Mouse (Mus musculus) ovary, postnatal 10 days (tissue): ENCODE measurements around the gene Ccdc183.
A peak's percentile ranks its signal among the peaks of the same experiment; 100 is the strongest.

Source experiments
- DNase-seq: peaks from one replicate; pipeline ENCODE4 v3.0.0; 2022; ENCODE audit warnings: low spot score

The Ccdc183 gene

DNA sequence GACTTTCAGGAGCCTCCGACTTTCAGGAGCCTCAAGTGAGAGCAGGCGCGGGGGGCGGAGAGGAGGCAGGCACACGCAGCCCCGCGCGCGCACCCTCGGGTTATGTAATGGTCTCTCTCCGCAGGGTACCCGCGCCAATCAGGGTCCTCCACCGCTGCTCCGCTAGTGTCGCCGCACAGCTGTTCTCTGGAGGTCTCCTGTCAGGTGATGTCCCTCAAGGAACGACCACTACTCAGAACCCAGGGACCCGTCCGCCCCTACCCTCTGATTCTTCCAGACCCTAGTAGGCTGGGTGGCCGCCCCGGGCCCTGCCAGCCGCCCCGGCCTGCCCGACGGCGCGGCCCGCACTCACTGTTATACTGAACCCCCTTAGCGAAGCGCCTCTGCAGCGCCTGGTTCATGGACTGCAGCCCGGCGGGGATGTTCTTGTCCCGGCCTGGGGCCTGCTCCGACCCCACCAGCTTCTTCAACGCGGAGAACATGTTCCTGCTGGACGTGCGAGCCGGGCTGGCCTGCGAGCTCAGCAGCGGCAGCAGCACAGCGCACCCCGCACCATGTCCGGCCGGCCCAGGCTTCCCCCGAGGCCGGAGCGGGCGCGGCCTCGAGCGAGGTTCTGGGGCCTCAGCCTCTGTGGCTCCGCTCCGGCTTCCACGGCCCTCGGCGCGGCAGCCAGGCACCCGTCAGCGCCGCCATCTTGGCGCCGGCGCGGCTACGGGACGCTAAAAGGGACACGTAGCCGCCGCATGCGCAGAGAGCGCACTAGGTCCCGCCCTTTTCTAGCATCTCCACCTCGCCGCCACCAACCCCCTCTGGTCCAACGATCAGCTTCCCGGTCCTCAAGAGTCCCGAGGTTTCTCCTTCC, 9.5 kb downstream of the Ccdc183 start, which contains the start of gene Rabl6:
Gene Rabl6, minus strand, starts transcription at position 761 of the 862 bp plus-strand sequence.
- peak; percentile 76 for DNase-seq

DNA sequence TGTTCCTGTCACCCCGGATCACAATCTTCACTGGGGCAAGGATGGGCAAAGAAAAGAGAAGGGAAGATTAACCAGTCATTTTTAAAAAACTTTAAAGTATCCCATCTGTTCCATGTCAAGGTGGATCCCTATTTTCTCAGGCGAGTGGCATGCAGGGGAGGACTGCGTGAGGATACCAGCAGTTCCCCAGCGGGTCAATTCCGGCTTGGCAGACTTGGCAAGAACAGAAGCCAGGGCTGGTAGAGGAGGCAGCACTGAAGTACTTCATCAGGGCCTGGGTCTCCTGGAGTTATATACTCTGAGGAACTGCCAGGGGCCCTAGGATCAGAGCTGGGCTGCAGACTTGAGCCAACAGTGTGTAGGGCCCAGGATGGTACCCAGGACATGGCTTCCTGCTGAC, 15.0 kb downstream of the Ccdc183 start:
- DNase-seq: no peak

DNA sequence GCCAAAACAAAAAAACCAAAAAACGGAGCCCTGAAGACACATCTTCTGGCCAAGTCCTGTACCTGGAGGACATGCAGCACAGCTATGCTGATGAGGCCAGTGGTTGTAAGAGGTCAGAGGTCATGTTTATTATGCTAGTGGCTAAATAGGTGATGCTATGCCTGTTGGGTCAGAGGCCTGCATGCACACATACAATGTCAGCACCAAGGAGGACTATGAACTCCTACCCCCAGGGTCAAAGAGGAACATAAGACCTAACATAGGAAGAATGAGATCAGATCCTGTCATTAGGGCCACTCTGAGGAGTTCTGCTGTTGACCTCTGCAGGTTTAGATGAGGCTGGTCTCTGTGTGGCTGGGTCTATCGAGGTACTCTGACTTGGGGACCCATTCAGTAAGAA, 17.4 kb downstream of the Ccdc183 start:
- DNase-seq: no peak

DNA sequence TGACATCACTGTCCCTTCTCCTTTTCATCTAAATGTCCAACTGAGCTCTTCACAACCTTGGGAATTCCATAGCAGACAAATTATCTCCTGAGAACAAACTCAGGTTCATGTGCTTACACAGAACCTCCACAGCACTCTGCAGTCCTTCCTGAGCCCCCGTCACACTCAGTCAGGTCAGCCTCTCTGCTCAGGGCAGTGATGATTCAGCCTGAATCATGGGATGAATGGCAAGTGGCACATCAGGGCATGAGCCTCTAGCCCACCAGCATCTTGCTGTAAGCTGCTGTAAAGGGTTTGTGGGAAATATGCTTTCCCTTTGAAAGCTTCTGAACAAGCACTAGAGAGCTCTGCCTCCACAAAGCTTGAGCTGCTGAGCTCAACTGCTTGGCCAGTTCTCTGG, 18.7 kb downstream of the Ccdc183 start:
- DNase-seq: no peak

DNA sequence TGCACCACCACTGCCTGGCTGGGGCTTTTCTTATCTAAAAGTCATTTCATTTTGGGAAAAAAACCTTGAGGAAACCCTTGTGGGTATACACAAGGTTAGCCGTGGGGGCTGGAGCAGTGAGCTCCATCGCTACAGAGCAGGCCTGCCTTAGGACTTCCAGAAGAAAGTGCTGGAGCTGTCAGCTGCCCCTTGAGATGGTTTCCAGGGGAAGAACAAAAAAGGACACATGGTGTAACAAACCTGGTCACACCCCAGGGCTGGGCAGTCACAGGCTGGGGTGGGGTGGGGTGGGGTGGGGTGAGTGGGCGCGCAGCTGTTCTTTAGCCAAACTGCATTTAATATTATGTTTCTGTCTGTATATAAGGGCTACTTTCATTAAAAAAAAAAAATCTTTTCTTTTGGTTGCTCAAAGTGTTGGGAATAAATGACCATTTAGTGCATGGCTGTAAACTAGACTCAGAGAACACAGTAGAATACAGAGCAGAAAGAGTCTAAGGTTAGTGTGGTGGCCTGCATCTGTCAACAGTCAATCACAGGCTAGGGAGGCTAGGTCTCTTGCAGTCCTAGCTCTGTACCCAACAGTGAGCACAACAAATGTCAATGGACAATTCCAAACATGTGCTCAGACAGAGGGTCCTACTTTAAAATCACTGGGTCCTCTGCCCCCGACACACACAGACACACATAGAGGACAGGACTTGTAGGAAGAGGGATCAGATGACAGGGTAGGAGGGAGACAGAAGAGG, 20.5 kb downstream of the Ccdc183 start:
- DNase-seq: no peak

DNA sequence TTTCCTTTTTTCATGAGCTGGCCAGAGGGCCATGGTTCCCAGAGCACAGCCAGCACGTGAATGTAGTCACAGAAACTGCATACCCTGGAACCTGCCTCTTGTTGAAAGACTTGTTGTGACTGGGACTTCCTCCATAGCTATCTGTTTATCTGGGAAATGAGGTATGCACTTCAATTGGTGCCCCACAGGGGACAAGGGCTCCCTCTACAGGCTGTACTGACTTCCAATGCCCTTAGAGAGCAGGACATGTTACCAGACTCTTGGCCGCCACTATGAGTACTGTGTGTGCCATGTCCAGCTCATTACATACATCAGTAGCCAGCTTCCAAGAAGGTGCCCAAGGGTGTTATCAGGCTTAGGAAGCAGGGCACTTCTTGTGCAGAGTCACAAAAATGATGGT, 25.6 kb downstream of the Ccdc183 start:
- DNase-seq: no peak

DNA sequence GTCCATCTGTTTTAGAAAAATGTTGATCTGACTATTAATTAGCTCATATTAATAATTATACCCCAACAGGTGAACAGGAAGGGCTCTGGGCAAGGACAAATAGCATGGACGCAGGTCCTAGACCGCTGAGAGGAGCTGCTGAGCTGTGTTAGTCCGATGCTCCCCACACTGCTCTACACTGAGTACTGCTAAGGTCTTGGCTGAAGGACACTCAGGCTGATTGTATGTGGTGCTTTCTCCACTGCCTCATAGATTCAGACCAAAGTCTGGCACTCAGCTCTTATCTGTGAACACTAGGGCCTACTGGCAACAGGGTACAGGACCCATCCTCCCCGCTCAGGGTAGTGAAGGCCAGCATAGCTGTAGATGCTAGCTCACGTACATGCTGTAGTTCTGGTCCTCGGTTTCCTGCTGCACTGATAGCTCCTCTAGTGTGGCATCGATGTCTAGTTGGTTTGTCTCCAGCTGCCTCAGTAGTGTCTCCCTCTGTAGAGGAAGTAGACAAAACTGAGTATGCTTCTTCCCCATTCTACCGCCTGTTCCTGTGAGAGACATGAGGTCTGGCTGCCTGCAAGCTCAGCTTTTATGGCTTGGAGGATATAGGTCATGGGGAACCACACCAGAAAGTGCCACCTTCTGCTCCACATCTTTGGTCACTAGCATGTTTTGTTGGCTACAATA, 29.1 kb downstream of the Ccdc183 start:
- DNase-seq: no peak

DNA sequence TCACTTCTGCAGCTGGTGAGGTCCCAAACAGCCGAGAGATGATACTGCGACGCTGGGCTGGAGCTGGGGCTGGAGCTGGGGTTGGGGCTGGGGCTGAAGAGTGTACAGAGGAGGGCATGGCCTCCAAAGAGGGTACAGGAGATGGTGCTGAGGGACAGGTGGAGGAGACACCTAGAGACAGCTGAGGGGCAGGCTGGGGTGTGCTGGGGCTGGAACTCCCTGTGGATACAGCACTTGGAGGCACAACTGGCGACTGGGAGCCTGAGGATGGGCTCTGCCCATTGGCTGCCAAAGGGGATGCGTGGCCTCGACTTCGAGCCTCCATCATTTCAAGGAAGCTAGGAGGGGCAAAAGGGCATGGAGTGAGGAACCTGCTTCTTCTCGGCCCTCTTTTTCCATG, 30.2 kb downstream of the Ccdc183 start:
- DNase-seq: no peak

DNA sequence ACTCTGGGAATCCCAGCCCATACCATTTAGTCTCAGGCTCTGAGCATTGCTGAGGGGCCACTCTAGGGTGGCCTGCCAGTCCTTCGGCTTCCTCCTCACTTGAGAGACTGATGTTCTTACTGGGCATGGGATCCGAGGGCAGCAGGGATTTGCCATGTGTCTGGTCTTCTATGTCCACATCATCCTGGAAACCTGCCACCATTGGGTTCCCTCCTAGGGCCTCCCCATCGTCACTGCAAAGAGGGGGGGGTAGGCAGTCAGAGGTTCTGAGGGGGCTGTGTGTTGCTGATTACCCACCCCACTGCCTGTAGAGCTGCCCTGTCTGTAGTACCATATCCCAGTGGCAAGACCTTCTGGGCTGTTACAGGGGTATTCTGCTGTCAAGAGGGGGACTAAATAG, 31.9 kb downstream of the Ccdc183 start:
- no peak for DNase-seq

DNA sequence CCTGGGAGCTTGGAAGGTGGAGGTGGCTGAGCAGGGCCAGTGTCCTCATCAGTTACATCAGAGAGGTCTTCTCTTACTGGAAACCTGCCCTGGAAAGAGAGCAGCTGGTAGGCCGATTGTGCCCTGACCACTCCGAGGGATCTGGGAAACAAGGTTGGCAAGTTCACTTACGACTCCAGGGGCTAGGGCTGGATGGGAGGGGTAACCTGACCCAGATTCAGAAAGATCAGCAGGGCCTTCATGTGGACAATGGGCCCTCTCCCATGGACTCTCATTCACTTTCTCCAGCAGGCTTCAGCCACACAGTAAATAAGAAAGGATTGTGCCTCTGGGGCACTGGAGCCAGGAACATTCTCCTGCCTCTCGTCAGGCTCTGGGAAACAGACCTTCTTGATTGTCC, 32.6 kb downstream of the Ccdc183 start:
- no peak for DNase-seq

DNA sequence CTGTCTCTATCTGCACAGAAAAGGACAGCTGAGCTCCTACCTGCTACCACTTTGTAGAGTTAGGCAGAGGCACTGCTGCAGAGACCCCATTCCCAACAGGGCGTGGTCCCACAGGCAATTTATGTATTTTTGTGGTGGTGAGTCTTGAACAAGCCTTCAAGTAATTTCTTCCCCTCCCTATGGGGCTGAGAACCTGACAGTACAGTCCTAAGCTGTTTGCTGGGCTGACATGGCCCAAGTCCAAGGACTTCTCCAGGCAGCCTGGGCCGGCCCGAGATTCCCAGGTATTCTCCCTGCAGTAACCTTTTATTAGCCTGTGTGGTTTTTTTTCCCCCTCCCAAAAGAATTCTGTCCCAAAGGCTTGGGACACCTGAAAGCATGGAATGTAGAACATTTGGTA, 33.3 kb downstream of the Ccdc183 start:
- DNase-seq: no peak

DNA sequence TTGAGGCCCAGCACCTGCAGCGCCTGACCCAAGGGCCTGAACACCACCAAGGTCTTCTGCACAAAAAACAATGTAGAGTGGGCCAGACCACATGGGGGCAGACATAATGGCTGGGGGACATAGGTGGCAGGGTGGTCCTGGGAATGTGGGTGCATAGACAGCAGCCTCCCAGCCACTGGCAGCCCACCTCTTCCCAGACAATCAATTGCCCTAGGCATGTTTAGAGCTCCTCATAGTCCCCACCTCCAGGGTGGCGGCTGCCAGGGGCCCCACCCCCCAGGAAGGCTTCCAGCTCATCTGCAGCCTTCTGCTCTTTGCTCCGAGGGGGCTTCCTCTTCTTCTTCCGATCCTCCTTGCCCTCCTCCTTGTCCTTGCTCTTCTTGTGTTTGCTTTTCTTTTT, 33.9 kb downstream of the Ccdc183 start:
- no peak for DNase-seq

DNA sequence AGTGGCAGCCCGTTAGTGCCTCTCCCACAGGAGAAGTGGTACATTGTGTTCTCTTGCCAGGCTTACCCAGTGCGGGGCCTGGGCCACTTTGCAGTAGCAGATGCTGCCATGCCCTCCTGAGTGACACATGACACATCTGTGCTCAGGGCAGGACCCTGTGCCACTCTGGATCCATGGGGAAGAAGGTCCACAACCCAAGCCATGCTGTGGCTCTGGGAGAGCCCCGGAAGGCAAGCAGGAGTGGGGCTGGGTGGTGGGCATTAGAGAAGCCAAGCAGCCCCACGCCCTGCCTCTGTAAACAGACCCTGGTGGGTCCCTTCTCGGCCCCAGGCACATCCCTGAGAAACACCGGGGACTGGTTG, 34.4 kb downstream of the Ccdc183 start:
- DNase-seq: no peak

DNA sequence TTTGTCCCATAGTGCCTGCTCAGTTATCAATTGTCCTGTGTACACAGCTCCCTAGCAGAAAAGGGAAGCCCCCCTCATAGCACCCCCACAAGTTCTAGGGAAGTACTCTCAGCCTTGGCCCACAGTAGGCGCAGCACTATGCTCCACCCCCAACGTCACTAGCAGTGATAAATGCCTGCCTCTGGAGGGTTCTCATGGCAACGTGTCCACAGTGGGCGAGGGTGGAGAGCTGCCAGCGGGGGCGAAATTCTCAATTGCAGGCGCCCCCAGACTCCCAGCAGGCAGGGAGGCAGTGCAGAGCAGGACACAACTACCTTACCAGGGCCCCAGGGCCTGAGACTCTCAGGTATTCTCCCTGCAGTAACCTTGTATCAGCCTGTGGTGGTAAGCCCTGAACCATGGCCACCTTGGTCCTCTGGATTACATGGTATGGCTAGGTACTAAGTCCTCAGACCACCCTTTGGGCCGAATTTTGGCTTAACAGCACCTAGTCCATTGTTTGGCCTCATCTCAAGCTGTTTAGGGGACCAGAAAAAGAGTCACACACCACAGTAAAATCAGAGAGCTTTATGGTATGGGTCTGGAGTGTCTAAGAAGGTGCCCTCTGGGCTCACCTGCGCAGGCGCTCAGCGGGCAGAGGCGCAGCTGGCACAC, 34.9 kb downstream of the Ccdc183 start:
- DNase-seq: no peak

DNA sequence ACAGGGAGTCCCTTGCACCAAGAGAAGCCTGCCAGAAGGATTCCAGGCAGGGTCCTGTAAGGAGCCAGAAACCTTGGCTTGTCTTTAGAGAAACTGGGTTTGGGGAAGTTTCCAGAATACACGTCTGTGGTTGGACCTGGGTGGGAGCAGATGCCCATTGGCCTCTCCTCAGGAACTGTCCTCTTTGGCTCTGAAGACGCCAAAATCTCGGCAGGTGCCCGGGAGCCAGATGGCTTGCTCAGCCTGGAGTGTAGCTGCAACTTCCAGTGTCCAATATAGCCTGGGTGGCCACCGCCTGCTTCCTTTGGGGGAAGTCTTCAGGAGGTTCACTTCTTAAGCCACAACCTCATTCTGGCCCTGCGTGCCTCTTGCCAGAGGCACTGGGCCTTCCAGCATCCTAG, 35.6 kb downstream of the Ccdc183 start:
- DNase-seq: no peak

DNA sequence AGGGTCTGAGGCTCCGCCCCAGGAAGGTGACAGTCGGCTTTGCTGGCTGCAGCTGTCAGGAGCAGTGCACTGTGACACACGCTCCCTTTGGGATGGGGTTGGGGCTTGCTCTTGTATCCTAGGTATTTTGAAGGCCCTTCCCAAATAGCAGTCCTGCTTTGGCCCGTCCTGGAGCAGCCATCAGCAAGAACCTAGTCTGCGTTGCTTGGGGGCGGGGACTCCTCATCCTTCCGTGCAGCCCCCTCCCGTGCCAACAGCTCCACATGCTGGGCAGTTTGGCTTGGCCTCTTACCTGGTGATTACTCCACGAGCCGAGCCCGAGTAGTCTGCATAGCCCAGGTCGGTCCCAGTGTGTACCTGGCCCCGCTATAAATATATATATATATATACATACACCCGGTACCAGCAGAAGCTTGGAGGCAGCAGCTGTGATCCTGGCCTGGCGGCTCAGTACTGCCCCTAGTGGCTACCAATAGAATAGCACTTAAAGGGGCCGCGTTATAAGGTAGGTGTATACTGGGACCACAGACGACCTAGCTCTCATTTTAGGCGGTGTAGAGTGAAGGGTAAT, 36.1 kb downstream of the Ccdc183 start, which contains the start of gene Ajm1:
Gene Ajm1, minus strand, starts transcription at position 464 of the 571 bp plus-strand sequence.
- DNase-seq: no peak

DNA sequence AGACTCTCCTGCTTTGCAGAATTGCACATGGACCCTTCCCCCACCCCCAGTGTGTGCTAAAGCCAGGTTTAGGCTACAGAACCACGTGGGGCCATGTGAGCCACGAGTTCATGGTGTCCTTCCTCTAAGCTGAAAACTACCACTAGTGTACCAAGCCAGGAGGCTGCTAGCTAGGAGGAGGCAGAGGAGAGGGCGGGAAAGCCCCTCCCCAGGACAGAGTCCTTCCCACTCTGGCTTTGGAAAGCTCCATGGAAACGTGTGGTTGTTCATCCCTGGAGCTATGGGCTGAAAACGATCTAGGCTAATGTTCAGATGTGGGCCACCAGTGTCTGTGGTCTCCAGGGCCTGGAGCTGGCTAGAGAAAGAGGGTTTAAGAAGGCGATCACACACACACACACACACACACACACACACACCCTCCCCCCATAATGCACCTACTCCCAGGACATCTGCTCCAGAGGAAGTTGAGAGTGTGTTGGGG, 36.8 kb downstream of the Ccdc183 start:
- no peak for DNase-seq

DNA sequence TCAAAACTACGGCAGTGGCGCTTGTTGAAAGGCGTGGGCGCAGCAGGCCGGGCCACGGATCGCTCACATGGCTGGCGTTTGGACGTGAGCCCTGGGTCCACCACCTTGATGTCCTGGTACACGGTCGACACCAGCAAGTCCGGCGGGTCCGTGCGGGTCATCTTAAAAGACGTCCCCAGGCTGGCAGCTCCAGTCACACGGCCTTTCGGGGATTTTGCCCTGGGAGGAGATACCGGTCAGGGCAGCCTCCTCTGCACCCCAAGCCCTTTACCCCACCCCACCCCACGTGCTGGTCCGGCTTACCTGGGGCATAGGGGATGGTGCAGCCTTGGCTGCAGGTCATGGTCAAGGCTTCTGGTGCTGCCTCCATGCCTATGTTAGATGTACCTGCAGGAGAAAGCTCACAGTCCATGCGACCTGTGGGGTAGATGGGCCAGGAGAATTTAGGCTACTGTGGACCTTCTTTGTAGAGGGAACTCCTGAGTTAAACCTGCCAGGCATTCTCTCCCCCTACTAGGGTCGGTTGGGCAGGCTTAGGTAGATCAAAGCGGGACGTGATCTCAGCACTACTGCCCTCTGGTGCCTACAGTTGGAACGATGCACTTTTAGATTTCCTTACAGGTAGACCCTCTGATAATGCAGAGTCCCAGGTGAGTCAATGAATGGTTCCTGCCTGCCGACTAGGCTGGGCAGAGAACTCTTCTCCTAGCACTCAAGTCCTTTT, 37.6 kb downstream of the Ccdc183 start:
- no peak for DNase-seq

DNA sequence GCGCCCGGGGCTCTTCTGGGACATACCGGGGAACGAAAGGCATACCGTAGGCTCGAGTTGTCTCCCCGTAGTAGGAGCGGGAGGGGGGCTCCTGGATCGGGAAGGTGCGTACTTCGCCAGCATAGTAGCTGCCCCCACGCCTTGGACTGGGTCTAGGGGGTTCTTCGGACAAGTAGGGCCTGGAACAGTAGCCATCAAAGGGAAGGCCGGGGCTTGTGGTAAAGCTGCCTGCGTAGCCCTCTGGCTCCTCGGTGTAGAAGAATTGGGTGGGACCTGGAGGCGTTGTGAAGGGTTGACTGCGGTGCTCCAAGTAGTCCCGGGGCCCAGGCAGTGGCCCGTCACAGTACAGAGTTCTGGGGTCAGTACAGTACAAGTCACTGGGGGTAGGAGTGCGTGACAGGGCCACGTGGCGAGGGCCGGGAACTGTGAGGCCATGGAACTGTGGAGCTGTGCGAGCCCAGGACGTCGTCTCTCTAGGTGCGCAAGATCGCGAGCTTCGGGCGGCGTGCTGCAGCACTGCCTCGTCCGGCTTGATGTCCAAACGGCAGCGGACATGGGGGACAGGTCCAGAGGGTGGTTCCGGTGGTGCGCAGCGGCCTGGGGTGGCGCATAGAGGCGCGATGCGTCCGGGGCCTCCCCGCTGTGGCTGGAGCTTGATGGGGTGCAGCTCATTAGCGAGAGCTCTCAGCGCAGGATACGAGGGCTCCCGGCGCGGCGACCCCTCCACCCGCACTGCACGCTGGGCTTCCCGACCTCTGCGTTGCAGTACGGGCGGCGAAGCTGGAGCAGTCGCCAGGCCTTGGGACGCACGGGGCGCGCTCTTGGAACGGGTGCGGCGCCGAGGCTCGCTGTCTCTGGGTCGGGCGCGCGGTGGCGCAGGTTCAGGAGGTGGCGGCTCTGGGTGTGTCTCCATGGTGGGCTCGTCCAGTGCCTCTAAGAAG, 38.4 kb downstream of the Ccdc183 start:
- no peak for DNase-seq
